Mouse (Mus musculus): ENCODE measurements around the gene Pcp4.
"Not testable (repeated sequence)": the region's sequence is repeated elsewhere in the genome, so short reads cannot be mapped to it uniquely, and the experiment has no call there.

GRCm38 (mm10) chr16:96450871-96451270 is 16.5 kb upstream of the Pcp4 start:
- not testable (repeated sequence) for TF ChIP-seq CTCF (conservative IDR thresholded peaks at IDR 0.05; ENCODE audit: low read length); NANOG (IDR thresholded peaks at IDR 0.05; ENCODE audit: borderline replicate concordance, low read length); POU5F1 (IDR thresholded peaks at IDR 0.05; ENCODE audit: borderline replicate concordance, low read length)
